Mouse (Mus musculus): ENCODE measurements around the gene Nell1.
"Not testable (repeated sequence)": the region's sequence is repeated elsewhere in the genome, so short reads cannot be mapped to it uniquely, and the experiment has no call there.

The Nell1 gene

DNA sequence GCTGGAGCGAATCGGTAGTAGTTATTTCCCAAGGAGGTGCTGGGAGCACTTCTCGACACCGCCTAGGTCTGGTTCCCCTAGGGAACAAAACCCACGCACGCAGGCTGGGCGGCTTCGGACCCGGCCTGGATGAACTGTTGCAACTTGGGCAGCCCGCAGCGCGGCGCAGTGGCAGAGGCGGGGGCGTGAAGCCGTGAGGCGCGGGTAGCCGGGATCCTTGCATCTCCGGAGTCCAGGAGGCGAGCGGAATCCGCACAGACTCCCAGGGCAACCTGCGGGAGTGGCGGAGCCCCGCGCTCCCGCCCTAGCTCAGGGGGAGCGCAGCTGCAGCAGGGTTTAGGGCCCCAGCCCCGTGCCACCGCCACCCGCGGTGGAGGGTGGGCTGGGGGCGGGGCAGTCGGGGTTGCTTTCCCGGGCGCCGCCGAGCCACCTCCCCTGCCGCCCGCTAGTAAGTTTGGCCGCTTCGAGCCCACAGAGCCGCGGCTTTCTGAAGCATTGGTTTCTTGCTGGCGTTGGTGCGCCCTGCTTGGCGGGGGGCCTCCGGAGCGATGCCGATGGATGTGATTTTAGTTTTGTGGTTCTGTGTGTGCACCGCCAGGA is at the start of gene Nell1:
Nell1 (plus strand) TSS at position 24 of the 600 bp plus-strand sequence.
- DNase-seq (ENCODE audit: low spot score in 2 of 2): no peak

DNA sequence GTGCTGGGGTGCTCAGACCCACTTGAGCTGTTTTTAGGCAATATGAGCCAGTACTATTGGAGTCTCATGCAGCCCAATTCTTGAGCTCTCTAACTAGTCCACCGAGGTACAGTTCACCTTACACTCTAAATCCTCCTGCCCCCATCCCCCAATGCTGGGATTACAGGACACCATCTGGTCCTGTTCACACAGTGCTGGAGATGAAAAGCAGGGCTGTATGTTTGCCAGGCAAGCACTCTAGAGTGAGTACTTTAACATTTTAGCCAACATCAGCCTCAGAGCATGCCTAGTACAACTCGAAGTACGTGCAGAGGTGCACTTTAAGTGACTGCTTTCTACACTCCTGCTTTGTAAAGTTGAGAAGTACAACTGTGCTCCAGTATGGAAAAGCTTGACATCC is 46.1 kb upstream of the Nell1 start:
- no peak for DNase-seq (ENCODE audit: low spot score in 2 of 2)

DNA sequence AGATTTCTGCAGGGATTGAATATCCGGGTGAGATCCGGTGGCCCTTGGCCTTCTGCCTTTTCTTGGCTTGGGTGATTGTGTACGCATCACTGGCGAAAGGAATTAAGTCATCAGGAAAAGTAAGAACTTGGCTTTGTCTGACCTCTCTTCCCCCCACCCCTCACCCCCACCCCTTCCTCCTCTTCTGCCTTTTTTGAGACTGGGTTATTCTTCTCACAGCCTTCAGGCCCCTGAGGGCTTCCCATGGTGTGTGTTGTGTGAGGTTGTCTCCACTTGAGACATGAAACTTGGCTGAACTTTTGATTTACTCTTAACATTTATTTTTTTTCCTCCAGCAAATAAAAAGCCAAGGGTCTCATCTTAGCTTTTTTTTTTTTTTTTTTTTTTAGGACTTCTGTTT is 44.7 kb upstream of the Nell1 start:
- DNase-seq (ENCODE audit: low spot score in 2 of 2): no peak

DNA sequence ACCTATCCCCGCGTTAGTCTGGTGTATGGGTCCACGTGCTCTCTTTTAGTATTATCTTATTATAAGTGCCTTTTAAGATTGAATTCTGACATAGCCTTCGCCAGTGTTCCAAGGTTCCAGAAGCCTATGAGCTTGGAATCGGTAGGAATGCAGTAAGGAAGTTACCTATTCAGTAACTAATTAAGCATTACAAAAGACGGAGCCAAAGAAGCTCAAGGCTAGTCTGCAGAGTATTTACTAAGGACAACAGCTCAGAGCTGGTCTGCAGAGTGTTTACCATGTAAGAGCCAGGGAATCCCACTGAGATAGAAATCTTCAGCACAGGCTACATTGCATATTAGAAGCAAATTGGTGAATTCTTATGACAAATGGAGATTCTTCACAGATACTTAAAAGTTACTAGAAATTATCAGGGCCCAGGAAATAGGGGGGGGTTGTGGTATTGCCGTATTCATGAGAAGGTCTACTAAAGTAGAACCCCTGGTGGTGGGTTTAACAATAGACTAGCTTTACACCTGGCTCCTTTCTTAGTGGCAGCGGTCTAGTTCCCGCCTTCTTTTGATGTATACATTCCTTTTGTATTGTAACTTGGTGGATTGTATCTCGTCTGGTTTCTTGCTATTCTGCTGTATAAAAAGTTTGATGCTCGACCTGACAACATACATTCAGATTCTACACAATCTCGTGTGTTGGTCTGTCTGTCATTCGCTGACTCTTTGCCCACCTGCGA is 41.1 kb upstream of the Nell1 start:
- DNase-seq (ENCODE audit: low spot score in 2 of 2): not testable (repeated sequence)

GRCm38 (mm10) chr7:49936821-49937220 is 37.8 kb upstream of the Nell1 start:
- no peak for DNase-seq (ENCODE audit: low spot score in 2 of 2)

DNA sequence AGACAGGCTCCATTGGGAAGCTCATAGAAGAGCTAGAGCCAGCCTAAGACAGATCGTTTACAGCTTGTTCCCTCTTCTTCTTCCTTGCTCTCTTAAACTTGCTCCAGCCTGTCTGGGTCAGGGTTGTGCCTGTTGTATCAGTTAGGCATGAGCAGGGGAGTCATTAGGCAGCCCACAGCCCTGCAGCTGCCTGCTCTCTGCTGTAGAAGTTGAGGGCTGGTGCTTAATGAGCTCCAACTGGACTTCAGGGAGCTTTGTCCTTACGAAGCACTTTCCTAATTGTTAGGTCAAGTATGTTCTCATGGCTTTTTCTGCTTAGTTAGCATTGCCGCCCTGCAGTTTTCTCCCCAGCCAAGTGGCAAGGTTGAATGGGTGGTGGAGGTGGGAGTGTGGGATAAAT is 32.6 kb upstream of the Nell1 start:
- no peak for DNase-seq (ENCODE audit: low spot score in 2 of 2)

- no peak for DNase-seq (ENCODE audit: low spot score in 2 of 2)
Measured at GRCm38 (mm10) chr7:49942490-49942889, 32.2 kb upstream of the Nell1 start.

DNA sequence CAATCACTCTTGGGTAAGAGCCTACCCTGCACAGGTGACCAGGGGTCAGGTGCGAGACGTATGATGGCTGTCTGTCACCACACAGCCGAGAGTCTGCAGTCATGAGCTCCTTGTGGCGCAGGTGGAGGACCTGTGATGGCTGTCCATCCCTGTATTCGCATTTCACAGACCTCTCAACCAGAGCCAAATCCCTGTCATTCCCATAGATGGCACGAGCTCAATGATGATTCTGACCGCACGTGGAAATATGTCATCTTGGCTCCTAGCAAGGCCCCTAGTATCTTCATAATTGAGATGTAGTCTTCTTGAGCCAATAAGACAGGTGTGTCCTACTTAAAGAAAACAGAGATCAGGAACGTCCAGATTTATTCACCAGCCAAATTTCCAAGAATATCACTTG is 28.0 kb upstream of the Nell1 start:
- DNase-seq (ENCODE audit: low spot score in 2 of 2): no peak

DNA sequence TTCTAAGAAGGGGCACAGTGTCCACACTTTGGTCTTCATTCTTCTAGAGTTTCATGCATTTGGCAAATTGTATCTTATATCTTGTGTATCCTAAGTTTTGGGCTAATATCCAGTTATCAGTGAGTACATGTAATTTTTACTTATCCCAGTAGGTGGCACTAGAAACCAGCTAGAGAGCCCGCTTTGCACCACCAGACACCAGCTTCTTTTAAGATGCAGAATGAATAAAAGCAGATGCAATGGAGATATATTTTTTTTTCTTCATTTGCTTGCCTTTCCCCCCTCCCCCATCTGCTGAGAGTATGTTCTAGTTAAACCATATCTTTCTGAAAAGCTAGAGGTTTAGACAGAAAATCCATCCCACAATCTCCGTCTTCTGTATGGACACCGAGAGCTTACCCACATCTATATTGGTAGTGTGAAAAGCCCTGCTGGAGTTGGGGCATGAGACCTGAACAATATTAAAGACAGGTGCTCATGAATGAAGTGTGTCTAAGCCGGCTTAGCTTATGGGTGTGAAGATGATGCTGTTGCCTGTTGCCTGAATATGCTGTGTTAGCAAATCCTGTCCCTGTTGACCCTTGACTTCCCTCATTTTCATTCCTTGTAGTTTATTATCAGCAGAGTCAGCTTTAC is 21.0 kb upstream of the Nell1 start:
- DNase-seq (ENCODE audit: low spot score in 2 of 2): no peak

GRCm38 (mm10) chr7:49954834-49955233 is 19.8 kb upstream of the Nell1 start:
- DNase-seq (ENCODE audit: low spot score in 2 of 2): no peak

GRCm38 (mm10) chr7:49957142-49957541 is 17.5 kb upstream of the Nell1 start:
- DNase-seq (ENCODE audit: low spot score in 2 of 2): no peak

- no peak for DNase-seq (ENCODE audit: low spot score in 2 of 2)
Measured at GRCm38 (mm10) chr7:49963764-49964163, 10.9 kb upstream of the Nell1 start.

- no peak for DNase-seq (ENCODE audit: low spot score in 2 of 2)
Measured at GRCm38 (mm10) chr7:49969516-49969915, 5.1 kb upstream of the Nell1 start.

DNA sequence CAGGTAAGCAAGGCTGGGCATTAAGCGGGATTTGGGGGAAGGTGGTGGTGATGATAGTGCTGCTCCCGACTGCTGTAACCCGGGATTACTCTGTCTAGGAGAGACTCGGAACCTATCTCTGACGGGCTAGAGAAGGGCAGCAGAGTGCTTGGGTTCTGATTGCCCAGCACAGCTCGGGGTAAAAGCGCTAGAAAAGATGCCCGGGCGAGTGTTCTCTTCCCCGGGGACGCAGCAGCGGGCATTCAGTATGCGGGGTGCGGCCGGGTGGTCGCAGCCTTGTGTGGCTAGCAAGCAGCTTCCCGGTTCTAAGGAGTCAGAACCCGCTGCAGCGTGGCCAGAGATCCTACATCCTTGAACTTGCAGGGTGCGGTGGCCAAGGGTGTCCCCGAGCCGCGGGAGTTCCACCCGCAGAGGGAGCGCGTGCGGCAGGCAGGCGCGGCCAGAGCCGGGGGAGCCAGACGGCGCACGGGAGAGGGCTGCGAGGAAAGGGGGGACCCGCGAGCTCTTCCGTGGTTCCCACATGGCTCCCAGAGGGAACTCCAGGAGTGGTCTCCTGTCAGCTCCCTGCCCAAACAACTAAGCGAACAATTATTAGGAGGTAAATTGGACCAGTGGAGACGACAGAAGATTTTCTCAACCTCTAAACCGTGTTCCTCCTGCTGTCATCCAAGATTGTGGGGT is 917 bp downstream of the Nell1 start:
- no peak for DNase-seq (ENCODE audit: low spot score in 2 of 2)

- no peak for DNase-seq (ENCODE audit: low spot score in 2 of 2)
Measured at GRCm38 (mm10) chr7:49981511-49982227, 7.0 kb downstream of the Nell1 start.

GRCm38 (mm10) chr7:49984698-49985097 is 10.0 kb downstream of the Nell1 start:
- DNase-seq (ENCODE audit: low spot score in 2 of 2): no peak

- DNase-seq (ENCODE audit: low spot score in 2 of 2): no peak
Measured at GRCm38 (mm10) chr7:49985947-49986346, 11.3 kb downstream of the Nell1 start.

GRCm38 (mm10) chr7:49999321-49999720 is 24.7 kb downstream of the Nell1 start:
- no peak for DNase-seq (ENCODE audit: low spot score in 2 of 2)

DNA sequence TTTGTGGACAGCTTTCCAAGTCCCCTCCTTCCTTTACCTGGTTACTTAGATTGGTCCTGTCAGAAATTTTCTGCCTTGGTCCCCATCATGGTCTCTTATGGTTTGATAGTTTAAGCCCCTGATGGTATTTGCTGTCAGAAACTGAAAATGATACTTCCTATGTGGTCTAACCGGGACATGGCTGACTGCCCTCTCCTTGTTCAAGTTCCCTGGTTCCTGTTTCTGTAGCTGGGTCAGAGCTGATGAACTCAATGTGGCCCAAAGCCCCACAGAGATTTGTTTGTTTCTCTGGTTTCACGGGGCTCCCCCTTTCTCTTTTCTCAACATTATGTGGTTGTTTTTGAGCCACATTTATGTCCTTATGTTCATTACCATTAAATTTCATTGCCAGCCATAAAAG is 30.6 kb downstream of the Nell1 start:
- DNase-seq (ENCODE audit: low spot score in 2 of 2): no peak

DNA sequence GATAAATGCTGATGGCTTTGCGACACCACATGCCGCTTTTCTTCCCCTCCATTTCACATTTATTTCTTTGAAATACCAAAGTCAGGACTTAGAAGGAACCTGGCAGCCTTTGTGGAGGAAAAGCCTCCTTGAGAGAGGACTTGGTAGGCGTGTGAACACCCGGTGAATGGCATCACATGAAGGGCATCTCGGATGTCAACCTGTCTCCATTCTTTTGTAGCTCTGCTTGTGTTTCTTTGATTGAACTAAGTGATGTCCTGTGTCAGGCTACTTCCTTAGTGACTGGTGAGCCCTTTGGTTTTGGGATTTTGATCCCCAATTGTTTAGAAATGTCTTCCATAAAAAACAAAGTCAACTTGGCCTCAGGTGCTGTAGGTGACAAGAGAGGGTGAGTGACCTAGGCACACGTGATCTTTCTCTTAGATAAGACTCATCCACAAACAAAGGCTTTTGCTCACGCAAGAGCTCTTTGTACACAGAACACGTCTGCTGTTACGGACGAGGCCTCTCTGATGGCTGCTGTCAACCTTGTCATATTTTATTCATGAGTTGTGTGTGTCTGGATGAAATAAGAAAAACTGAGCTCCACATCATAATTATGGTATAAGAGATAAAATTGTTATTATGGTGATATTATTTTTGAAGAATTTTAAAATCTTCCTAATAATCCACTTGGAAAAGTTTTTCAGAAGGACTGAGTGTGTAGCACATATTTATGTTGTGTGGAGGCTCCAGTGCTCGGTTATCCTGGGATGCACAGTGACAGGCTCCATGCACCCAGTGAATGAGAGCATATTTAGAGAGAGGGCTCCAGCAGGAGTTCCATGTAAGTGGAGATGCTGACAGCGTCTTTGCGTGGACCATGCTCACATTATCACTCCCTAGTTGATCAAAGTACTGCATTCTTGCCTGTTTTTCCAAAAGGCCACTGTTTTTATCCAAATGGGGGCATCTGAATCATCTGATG is 60.8 kb downstream of the Nell1 start:
- no peak for DNase-seq (ENCODE audit: low spot score in 2 of 2)

DNA sequence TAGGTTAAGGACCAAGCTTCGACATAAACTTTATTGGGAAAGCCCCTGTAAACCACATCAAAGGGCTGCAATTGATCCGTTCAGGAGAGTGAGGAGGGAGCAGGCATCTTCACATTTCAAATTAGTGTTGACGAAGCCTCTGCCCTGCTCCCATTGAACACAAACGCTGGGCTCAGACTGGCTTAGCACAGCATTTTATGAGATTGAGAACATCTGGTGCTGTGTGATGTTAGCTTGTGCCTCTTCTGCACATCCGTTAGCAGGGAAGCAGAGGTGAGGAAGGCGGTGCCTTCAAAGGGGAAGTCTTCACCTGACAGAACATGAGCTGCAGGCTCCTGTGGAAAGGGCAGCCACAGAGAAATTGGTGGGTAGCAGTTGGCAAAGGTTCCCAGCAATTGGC is 66.4 kb downstream of the Nell1 start:
- DNase-seq (ENCODE audit: low spot score in 2 of 2): no peak

Measured in thymus, postnatal 10 days (tissue).